8 mouse cellular contexts compared by ENCODE assay signal in the genomic region with DNA sequence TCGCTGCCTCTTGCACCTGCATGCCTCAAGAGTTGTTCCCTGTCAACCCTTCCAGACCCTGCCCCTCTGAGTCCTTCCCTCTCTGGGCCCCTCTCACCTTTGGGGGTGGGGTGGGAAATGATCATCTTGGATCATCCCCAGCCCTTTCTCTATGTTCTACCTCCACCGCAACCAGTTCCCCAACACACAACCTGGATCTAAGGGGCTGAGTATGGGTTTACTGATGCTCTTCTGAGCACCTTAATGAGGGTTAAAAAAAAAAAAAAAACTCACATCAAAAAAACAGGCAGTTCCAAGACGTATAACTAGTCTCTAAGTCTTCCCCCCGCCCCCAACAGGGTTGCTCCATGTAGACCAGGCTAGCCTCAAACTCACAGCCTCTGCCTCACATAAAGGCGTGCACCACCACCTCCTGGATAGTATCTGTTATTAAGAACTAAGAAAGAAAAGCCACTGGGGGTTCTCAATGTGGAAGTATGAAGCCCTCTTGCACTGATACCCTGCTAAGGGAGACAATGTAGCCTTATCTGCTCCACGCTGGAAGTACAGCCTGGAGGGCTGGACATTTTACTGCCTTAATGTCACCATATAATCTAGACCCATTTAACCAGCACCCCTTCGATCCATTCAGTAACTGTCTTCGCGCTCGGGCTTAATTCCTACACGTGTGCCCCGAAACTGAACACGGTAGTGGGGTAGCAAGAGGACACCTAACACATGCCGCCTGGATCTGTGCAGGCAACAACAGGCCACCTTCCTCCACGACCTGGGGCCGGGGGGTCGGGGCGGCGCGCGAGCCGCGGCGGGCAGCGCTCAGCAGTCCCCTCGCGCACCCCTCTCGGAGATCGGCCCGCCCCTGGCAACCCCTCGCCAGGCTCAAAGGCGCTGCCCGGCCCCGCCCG. TPM values are rescaled to one million over a fixed set of nuclear protein-coding genes. Genes with fewer than 3 reads are reported as not detected.
DNase-seq lines count a peak whose midpoint lies in the region; ATAC-seq and TF ChIP-seq lines count a peak whose summit lies in the region.

No protein-coding gene starts in this region.

- H3K4me1 ChIP-seq in thymus, adult 2 months (replicated peaks; ENCODE audit: control insufficient read depth, insufficient read depth, low read length) = peaks cover 32% of the 10 kb centered on the region
- H3K4me1 ChIP-seq in intestine, embryonic 15.5 days (replicated peaks) = peaks cover 34% of the 10 kb centered on the region
- peaks cover 16% of the 10 kb centered on the region for H3K4me1 ChIP-seq in neural tube, embryonic 14.5 days (ENCODE audit: control insufficient read depth, insufficient read depth, low read length)

- H3K36me3 ChIP-seq in thymus, adult 2 months (ENCODE audit: control insufficient read depth, insufficient read depth, low read length) = peaks cover 6% of the 10 kb centered on the region
- H3K36me3 ChIP-seq in intestine, embryonic 15.5 days = peaks cover 12% of the 10 kb centered on the region; the same call in 1 of the 2 replicates
- peaks cover 5% of the 10 kb centered on the region for H3K36me3 ChIP-seq in neural tube, embryonic 14.5 days (ENCODE audit: control insufficient read depth, insufficient read depth, low read length)

- H3K9me3 ChIP-seq in intestine, embryonic 15.5 days = no peaks in the 10 kb centered on the region
- H3K9me3 ChIP-seq in neural tube, embryonic 14.5 days (ENCODE audit: control insufficient read depth, low read length) = no peaks in the 10 kb centered on the region

- 5% methylated on average over 35 of the region's 35 CpGs for WGBS in thymus, adult 2 months
- whole genome bisulfite sequencing in intestine, embryonic 15.5 days = 5% methylated on average over 35 of the region's 35 CpGs
- WGBS in neural tube, embryonic 14.5 days = 6% methylated on average over 35 of the region's 35 CpGs

- H3K4me2 ChIP-seq in intestine, embryonic 15.5 days (replicated peaks) = peak overlapping the region; percentile 64
- H3K4me2 ChIP-seq in neural tube, embryonic 14.5 days (ENCODE audit: low read depth, low read length) = peak overlapping the region; percentile 66

- no peak for ATAC-seq in intestine, embryonic 15.5 days
- 0 out of 2 replicates have a peak, but pooled peaks have one; percentile 0 for ATAC-seq in neural tube, embryonic 14.5 days (ENCODE audit: low read depth)

- TF ChIP-seq POLR2A in thymus, adult 2 months (IDR thresholded peaks at IDR 0.05; ENCODE audit: control insufficient read depth, extremely low read depth, insufficient read depth, low read length, poor library complexity) = no peak

- H3K27me3 ChIP-seq in thymus, adult 2 months (ENCODE audit: control insufficient read depth, insufficient read depth, low read length) = no peaks in the 10 kb centered on the region
- no peaks in the 10 kb centered on the region for H3K27me3 ChIP-seq in intestine, embryonic 15.5 days (replicated peaks)
- no peaks in the 10 kb centered on the region; the same call in 1 of the 2 replicates for H3K27me3 ChIP-seq in neural tube, embryonic 14.5 days (ENCODE audit: control insufficient read depth, insufficient read depth, low read length)

- H3K27ac ChIP-seq in thymus, adult 2 months (ENCODE audit: control insufficient read depth, insufficient read depth, low read length) = peak overlapping the region; percentile 5; the same call in 1 of the 2 replicates
- peak overlapping the region; percentile 96 for H3K27ac ChIP-seq in intestine, embryonic 15.5 days
- peak overlapping the region; percentile 79 for H3K27ac ChIP-seq in neural tube, embryonic 14.5 days (ENCODE audit: low read depth, low read length)

- peak overlapping the region; percentile 96 for H3K9ac ChIP-seq in intestine, embryonic 15.5 days
- peak overlapping the region; percentile 80 for H3K9ac ChIP-seq in neural tube, embryonic 14.5 days (replicated peaks; ENCODE audit: low read depth, low read length)

- H3K4me3 ChIP-seq in thymus, adult 2 months (ENCODE audit: control insufficient read depth, insufficient read depth, low read length) = peak overlapping the region; percentile 64
- peak overlapping the region; percentile 97 for H3K4me3 ChIP-seq in intestine, embryonic 15.5 days (replicated peaks)
- H3K4me3 ChIP-seq in neural tube, embryonic 14.5 days (ENCODE audit: low read depth, low read length) = peak overlapping the region; percentile 78

- no peak for TF ChIP-seq CTCF in thymus, adult 2 months (IDR thresholded peaks at IDR 0.05; ENCODE audit: borderline replicate concordance, control insufficient read depth, extremely low read depth, insufficient read depth, low read length, poor library complexity)

- DNase-seq in cerebellum, adult 9-10 months = peak; percentile 58
- no peak for DNase-seq in cerebellum, adult 11 months
- no peak for DNase-seq in thymus, adult 2 months
- DNase-seq in thymus, postnatal 25 days = no peak
- DNase-seq in layer of hippocampus, postnatal 14 days (ENCODE audit: low spot score in 2 of 2) = no peak
- no peak for DNase-seq in frontal cortex, postnatal 10 days (ENCODE audit: low spot score in 2 of 2)

RNA-seq across cellular contexts. Expression of a gene that starts 0.7 kb away (rescaled TPM):
- 107 and 111 TPM in 2 replicates for polyA plus RNA-seq in thymus, adult 2 months (2012; rRNA removed)
- polyA plus RNA-seq in intestine, embryonic 15.5 days (2015; fragmentation: Nextera tagmentation; extraction: Ambion mirVana) = 194 and 205 TPM in 2 replicates
- polyA plus RNA-seq in neural tube, embryonic 14.5 days (2014; fragmentation: Nextera tagmentation; extraction: Ambion mirVana) = 132 and 137 TPM in 2 replicates
- 10 to 100 TPM; 60.7 to 66.3 TPM for total RNA-seq in layer of hippocampus, postnatal 14 days (2021)

RNA-seq across cellular contexts. Expression of a gene that starts 0.9 kb away (rescaled TPM):
- polyA plus RNA-seq in thymus, adult 2 months (2012; rRNA removed) = 3.8 and 5.0 TPM in 2 replicates
- 3.0 and 3.9 TPM in 2 replicates for polyA plus RNA-seq in intestine, embryonic 15.5 days (2015; fragmentation: Nextera tagmentation; extraction: Ambion mirVana)
- polyA plus RNA-seq in neural tube, embryonic 14.5 days (2014; fragmentation: Nextera tagmentation; extraction: Ambion mirVana) = 6.3 and 6.8 TPM in 2 replicates
- 10 to 100 TPM; 13.5 to 14.1 TPM for total RNA-seq in layer of hippocampus, postnatal 14 days (2021)

RNA-seq across cellular contexts. Expression of a gene that starts 18.6 kb away (rescaled TPM):
- polyA plus RNA-seq in thymus, adult 2 months (2012; rRNA removed) = 32.8 and 38.0 TPM in 2 replicates
- polyA plus RNA-seq in intestine, embryonic 15.5 days (2015; fragmentation: Nextera tagmentation; extraction: Ambion mirVana) = 23.3 and 26.0 TPM in 2 replicates
- 6.6 and 8.6 TPM in 2 replicates for polyA plus RNA-seq in neural tube, embryonic 14.5 days (2014; fragmentation: Nextera tagmentation; extraction: Ambion mirVana)
- 10 to 100 TPM; 22.1 to 26.3 TPM for total RNA-seq in layer of hippocampus, postnatal 14 days (2021)

RNA-seq across cellular contexts. Expression of a gene that starts 28.9 kb away (rescaled TPM):
- polyA plus RNA-seq in thymus, adult 2 months (2012; rRNA removed) = 7.6 and 10.0 TPM in 2 replicates
- 19.9 and 21.2 TPM in 2 replicates for polyA plus RNA-seq in intestine, embryonic 15.5 days (2015; fragmentation: Nextera tagmentation; extraction: Ambion mirVana)
- 10.7 and 16.0 TPM in 2 replicates for polyA plus RNA-seq in neural tube, embryonic 14.5 days (2014; fragmentation: Nextera tagmentation; extraction: Ambion mirVana)
- total RNA-seq in layer of hippocampus, postnatal 14 days (2021) = 10 to 100 TPM; 90.9 to 97.9 TPM

Comparison
In these comparisons a context has a peak if more than half of its experiments do, and no peak if none do; other contexts are left out.
1. H3K27ac ChIP-seq: peak in every context shown above with its lines; median percentile 96 in intestine, embryonic 15.5 days; 79 in neural tube, embryonic 14.5 days; 5 in thymus, adult 2 months.